Mouse (Mus musculus): ENCODE measurements around the gene Zmiz2. TPM values are rescaled to one million over a fixed set of nuclear protein-coding genes. Genes with fewer than 3 reads are reported as not detected.
A peak's percentile ranks its signal among the peaks of the same experiment; 100 is the strongest.

Zmiz2 gene
- total RNA-seq (2012; rRNA removed): 19.6 and 22.6 TPM in 2 replicates

GRCm38 (mm10) chr11:6388726-6389413, at the start of gene Zmiz2:
TSS of gene Zmiz2 (plus strand) at chr11:6389074.
- no peak for TF ChIP-seq MAFK (IDR thresholded peaks at IDR 0.05; ENCODE audit: insufficient read depth, low read depth, low read length)
- peak; percentile 79 for TF ChIP-seq ZNF384 (IDR thresholded peaks at IDR 0.05; ENCODE audit: low read depth, low read length)
- TF ChIP-seq HCFC1 (IDR thresholded peaks at IDR 0.05; ENCODE audit: borderline replicate concordance, insufficient read depth, low read length): peak; percentile 54; the same call in 1 of the 2 replicates
- TF ChIP-seq CHD2 (IDR thresholded peaks at IDR 0.05; ENCODE audit: low read depth, low read length): no peak
- TF ChIP-seq ZC3H11A (IDR thresholded peaks at IDR 0.05; ENCODE audit: borderline replicate concordance, low read depth, low read length): no peak
- H3K36me3 ChIP-seq (ENCODE audit: control insufficient read depth, insufficient read depth, low read length, poor library complexity, severe bottlenecking): peaks cover 7% of the 10 kb centered on the region; the same call in 1 of the 2 replicates
- H3K27ac ChIP-seq (ENCODE audit: insufficient read depth, low read depth, low read length, poor library complexity, severe bottlenecking): peak within 1 kb of the TSS; percentile 88
- H3K4me1 ChIP-seq (ENCODE audit: control insufficient read depth in 2 of 2, insufficient read depth in 2 of 2, low read length in 2 of 2, poor library complexity in 1 of 2): peaks cover 4 to 6% of the 10 kb centered on the region in 2 experiments; a peak in 3 of 4 replicates
- peak within 1 kb of the TSS; percentile 83 to 100 for H3K4me3 ChIP-seq (ENCODE audit: insufficient read depth in 1 of 2, low read depth in 1 of 2, low read length in 2 of 2, poor library complexity in 1 of 2, severe bottlenecking in 1 of 2)
- H3K9me3 ChIP-seq (ENCODE audit: control insufficient read depth, insufficient read depth, low read depth, low read length): no peaks in the 10 kb centered on the region
- H3K9ac ChIP-seq (ENCODE audit: insufficient read depth, low read depth, low read length, poor library complexity, severe bottlenecking): peak within 1 kb of the TSS; percentile 87
- in situ Hi-C loops (cut with MboI; ENCODE audit: low sequenced_read_pairs in 2 of 2, unreplicated experiment in 2 of 2): no loop called here
- DNase-seq (ENCODE audit: low read depth, low spot score): peak; percentile 82

- Histone ChIP-seq H3K9me3 (ENCODE audit: control insufficient read depth, insufficient read depth, low read depth, low read length) (no peaks in the 10 kb centered on the region), H3K4me1 (ENCODE audit: control insufficient read depth in 2 of 2, insufficient read depth in 2 of 2, low read length in 2 of 2, poor library complexity in 1 of 2) (no peaks in the 10 kb centered on the region), H3K4me3 (ENCODE audit: insufficient read depth in 1 of 2, low read depth in 1 of 2, low read length in 2 of 2, poor library complexity in 1 of 2, severe bottlenecking in 1 of 2) (no peak overlapping the region), H3K9ac (ENCODE audit: insufficient read depth, low read depth, low read length, poor library complexity, severe bottlenecking) (no peak overlapping the region), H3K36me3 (ENCODE audit: control insufficient read depth, insufficient read depth, low read length, poor library complexity, severe bottlenecking) (peaks cover 54% of the 10 kb centered on the region), H3K27ac (ENCODE audit: insufficient read depth, low read depth, low read length, poor library complexity, severe bottlenecking) (no peak overlapping the region)
- TF ChIP-seq ZC3H11A (IDR thresholded peaks at IDR 0.05; ENCODE audit: borderline replicate concordance, low read depth, low read length): no peak
- no peak for TF ChIP-seq HCFC1 (IDR thresholded peaks at IDR 0.05; ENCODE audit: borderline replicate concordance, insufficient read depth, low read length)
- no peak for TF ChIP-seq ZNF384 (IDR thresholded peaks at IDR 0.05; ENCODE audit: low read depth, low read length)
- no peak for TF ChIP-seq MAFK (IDR thresholded peaks at IDR 0.05; ENCODE audit: insufficient read depth, low read depth, low read length)
- no peak for TF ChIP-seq CHD2 (IDR thresholded peaks at IDR 0.05; ENCODE audit: low read depth, low read length)
- in situ Hi-C loops (cut with MboI; ENCODE audit: low sequenced_read_pairs in 2 of 2, unreplicated experiment in 2 of 2): no loop called here
- DNase-seq (ENCODE audit: low read depth, low spot score): no peak
These were observed 42.9 kb upstream of the Zmiz2 start for GRCm38 (mm10) chr11:6345956-6346355.

GRCm38 (mm10) chr11:6346966-6347365, 41.9 kb upstream of the Zmiz2 start:
- H3K4me3 ChIP-seq (ENCODE audit: insufficient read depth in 1 of 2, low read depth in 1 of 2, low read length in 2 of 2, poor library complexity in 1 of 2, severe bottlenecking in 1 of 2): no peak overlapping the region
- no peak overlapping the region; the same call in 1 of the 2 replicates for H3K27ac ChIP-seq (ENCODE audit: insufficient read depth, low read depth, low read length, poor library complexity, severe bottlenecking)
- TF ChIP-seq CHD2 (IDR thresholded peaks at IDR 0.05; ENCODE audit: low read depth, low read length): no peak
- TF ChIP-seq ZC3H11A (IDR thresholded peaks at IDR 0.05; ENCODE audit: borderline replicate concordance, low read depth, low read length): no peak
- no peak for TF ChIP-seq MAFK (IDR thresholded peaks at IDR 0.05; ENCODE audit: insufficient read depth, low read depth, low read length)
- no peak for TF ChIP-seq ZNF384 (IDR thresholded peaks at IDR 0.05; ENCODE audit: low read depth, low read length)
- TF ChIP-seq HCFC1 (IDR thresholded peaks at IDR 0.05; ENCODE audit: borderline replicate concordance, insufficient read depth, low read length): no peak
- H3K4me1 ChIP-seq (ENCODE audit: control insufficient read depth in 2 of 2, insufficient read depth in 2 of 2, low read length in 2 of 2, poor library complexity in 1 of 2): no peaks in the 10 kb centered on the region
- no peaks in the 10 kb centered on the region for H3K9me3 ChIP-seq (ENCODE audit: control insufficient read depth, insufficient read depth, low read depth, low read length)
- in situ Hi-C loops (cut with MboI; ENCODE audit: low sequenced_read_pairs in 2 of 2, unreplicated experiment in 2 of 2): no loop called here
- no peak overlapping the region for H3K9ac ChIP-seq (ENCODE audit: insufficient read depth, low read depth, low read length, poor library complexity, severe bottlenecking)
- no peak for DNase-seq (ENCODE audit: low read depth, low spot score)
- peaks cover 50% of the 10 kb centered on the region for H3K36me3 ChIP-seq (ENCODE audit: control insufficient read depth, insufficient read depth, low read length, poor library complexity, severe bottlenecking)

GRCm38 (mm10) chr11:6348681-6349200, 40.1 kb upstream of the Zmiz2 start:
- no peak for DNase-seq (ENCODE audit: low read depth, low spot score)
- no peaks in the 10 kb centered on the region for H3K9me3 ChIP-seq (ENCODE audit: control insufficient read depth, insufficient read depth, low read depth, low read length)
- no peak overlapping the region for H3K4me3 ChIP-seq (ENCODE audit: insufficient read depth in 1 of 2, low read depth in 1 of 2, low read length in 2 of 2, poor library complexity in 1 of 2, severe bottlenecking in 1 of 2)
- H3K27ac ChIP-seq (ENCODE audit: insufficient read depth, low read depth, low read length, poor library complexity, severe bottlenecking): no peak overlapping the region
- TF ChIP-seq ZNF384 (IDR thresholded peaks at IDR 0.05; ENCODE audit: low read depth, low read length) (no peak), HCFC1 (IDR thresholded peaks at IDR 0.05; ENCODE audit: borderline replicate concordance, insufficient read depth, low read length) (no peak), ZC3H11A (IDR thresholded peaks at IDR 0.05; ENCODE audit: borderline replicate concordance, low read depth, low read length) (no peak), CHD2 (IDR thresholded peaks at IDR 0.05; ENCODE audit: low read depth, low read length) (no peak), MAFK (IDR thresholded peaks at IDR 0.05; ENCODE audit: insufficient read depth, low read depth, low read length) (no peak)
- in situ Hi-C loops (cut with MboI; ENCODE audit: low sequenced_read_pairs in 2 of 2, unreplicated experiment in 2 of 2): no loop called here
- no peak overlapping the region for H3K9ac ChIP-seq (ENCODE audit: insufficient read depth, low read depth, low read length, poor library complexity, severe bottlenecking)
- no peaks in the 10 kb centered on the region for H3K4me1 ChIP-seq (ENCODE audit: control insufficient read depth in 2 of 2, insufficient read depth in 2 of 2, low read length in 2 of 2, poor library complexity in 1 of 2)
- peaks cover 45% of the 10 kb centered on the region for H3K36me3 ChIP-seq (ENCODE audit: control insufficient read depth, insufficient read depth, low read length, poor library complexity, severe bottlenecking)
